Comparison of ENCODE assay signal across 34 mouse cellular contexts in the genomic region with DNA sequence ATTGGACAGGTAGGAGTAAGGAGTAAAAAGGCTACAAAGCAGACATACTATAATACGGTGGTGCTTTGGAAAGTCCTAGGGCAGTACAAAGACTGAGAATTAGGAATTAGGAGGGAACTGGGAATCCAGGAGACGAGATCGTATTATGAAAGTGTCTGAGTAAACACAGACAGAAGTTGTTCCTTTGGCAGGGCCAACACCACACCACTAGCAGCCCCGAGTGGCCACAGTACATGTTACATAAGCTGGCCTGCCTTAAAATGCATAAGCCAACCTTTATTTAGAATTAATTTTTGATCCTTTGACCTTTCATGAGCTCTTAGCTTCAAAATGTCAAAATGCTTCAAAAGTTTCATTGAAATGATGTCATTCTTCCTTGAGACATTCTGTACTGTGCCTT. TPM values are rescaled to one million over a fixed set of nuclear protein-coding genes. Genes with fewer than 3 reads are reported as not detected.
DNase-seq lines count a peak whose midpoint lies in the region; ATAC-seq and TF ChIP-seq lines count a peak whose summit lies in the region.
"Had no signal": no experiment of that assay in that cellular context is flagged by ENCODE, and none has a peak within 500 bp of the region (broad histone marks: within the 10 kb centered on the region; RNA-seq: fewer than 3 reads in every experiment).

No protein-coding gene starts in this region.

- no peak for ATAC-seq in liver, embryonic 12.5 days
- ATAC-seq: forebrain, embryonic 13.5 days; intestine, embryonic 15.5 days; Patski had no signal

- no peaks in the 10 kb centered on the region for H3K36me3 ChIP-seq in liver, adult 2 months (ENCODE audit: control insufficient read depth, insufficient read depth, low read length)
- no peaks in the 10 kb centered on the region for H3K36me3 ChIP-seq in liver, embryonic 12.5 days
- H3K36me3 ChIP-seq: heart, embryonic 10.5 days; heart, embryonic 15.5 days; hindbrain, embryonic 10.5 days; hindbrain, embryonic 15.5 days; intestine, embryonic 15.5 days; limb, embryonic 10.5 days; limb, embryonic 15.5 days; liver, embryonic 15.5 days had no signal

- no peak overlapping the region for H3K4me3 ChIP-seq in liver, adult 2 months (ENCODE audit: insufficient read depth, low read depth, low read length)
- H3K4me3 ChIP-seq in liver, embryonic 12.5 days: no peak overlapping the region
- H3K4me3 ChIP-seq: forebrain, embryonic 13.5 days; heart, embryonic 10.5 days; heart, embryonic 15.5 days; hindbrain, embryonic 10.5 days; hindbrain, embryonic 15.5 days; intestine, embryonic 15.5 days; limb, embryonic 10.5 days; limb, embryonic 15.5 days; liver, embryonic 15.5 days had no signal

- H3K4me1 ChIP-seq in liver, adult 2 months (ENCODE audit: control insufficient read depth, insufficient read depth, low read length): no peaks in the 10 kb centered on the region
- no peaks in the 10 kb centered on the region for H3K4me1 ChIP-seq in liver, embryonic 12.5 days
- H3K4me1 ChIP-seq: hindbrain, embryonic 10.5 days; hindbrain, embryonic 15.5 days; limb, embryonic 10.5 days; limb, embryonic 15.5 days; liver, embryonic 15.5 days had no signal

- H3K9me3 ChIP-seq in liver, embryonic 12.5 days (replicated peaks): no peaks in the 10 kb centered on the region
- H3K9me3 ChIP-seq: forebrain, embryonic 13.5 days; heart, embryonic 10.5 days; heart, embryonic 15.5 days; hindbrain, embryonic 10.5 days; hindbrain, embryonic 15.5 days; intestine, embryonic 15.5 days; limb, embryonic 10.5 days; limb, embryonic 15.5 days; liver, embryonic 15.5 days had no signal

- H3K4me2 ChIP-seq in liver, embryonic 12.5 days: no peak overlapping the region
- H3K4me2 ChIP-seq: forebrain, embryonic 13.5 days; heart, embryonic 15.5 days; hindbrain, embryonic 15.5 days; intestine, embryonic 15.5 days; limb, embryonic 15.5 days; liver, embryonic 15.5 days had no signal

- TF ChIP-seq POLR2A in liver, adult 2 months (IDR thresholded peaks at IDR 0.05; ENCODE audit: extremely low read depth, insufficient read depth, low read length): no peak

- DNase-seq in gastrocnemius, adult 18-20 months (ENCODE audit: low spot score): peak; percentile 30
- no peak for DNase-seq in gastrocnemius, postnatal 4 days (ENCODE audit: low spot score in 2 of 2)
- DNase-seq in liver, adult 2 months (ENCODE audit: extremely low read depth, low read depth, low spot score): peak; percentile 51
- DNase-seq in lung, postnatal 10 days: peak; percentile 19
- no peak for DNase-seq in kidney, adult 9 months
- no peak for DNase-seq in layer of hippocampus, adult 9-10 months (ENCODE audit: low spot score)
- DNase-seq: adrenal gland, postnatal 36 days; cerebellum, adult 18-20 months; cerebellum, postnatal 14 days; kidney, adult 2 months; layer of hippocampus, adult 9-11 months; midbrain, embryonic 14.5 days had no signal

- H3K27ac ChIP-seq in liver, adult 2 months (replicated peaks; ENCODE audit: insufficient read depth, low read depth, low read length): no peak overlapping the region
- no peak overlapping the region for H3K27ac ChIP-seq in liver, embryonic 12.5 days
- H3K27ac ChIP-seq: forebrain, embryonic 13.5 days; heart, embryonic 10.5 days; heart, embryonic 15.5 days; hindbrain, embryonic 10.5 days; hindbrain, embryonic 15.5 days; intestine, embryonic 15.5 days; kidney, postnatal 0 days; limb, embryonic 10.5 days; limb, embryonic 15.5 days; liver, embryonic 15.5 days; macrophage had no signal

- WGBS in liver, adult 2 months: 31% methylated on average over 4 of the region's 4 CpGs
- 59% methylated on average over 4 of the region's 4 CpGs for WGBS in liver, embryonic 12.5 days (ENCODE audit: insufficient replicate concordance)

- H3K79me2 ChIP-seq in liver, adult 2 months (ENCODE audit: control insufficient read depth, insufficient read depth, low read length): no peaks in the 10 kb centered on the region

- H3K27me3 ChIP-seq in liver, adult 2 months (ENCODE audit: control insufficient read depth, insufficient read depth, low read length): no peaks in the 10 kb centered on the region
- H3K27me3 ChIP-seq in liver, embryonic 12.5 days (replicated peaks): no peaks in the 10 kb centered on the region
- H3K27me3 ChIP-seq: forebrain, embryonic 13.5 days; heart, embryonic 15.5 days; hindbrain, embryonic 15.5 days; intestine, embryonic 15.5 days; limb, embryonic 15.5 days; liver, embryonic 15.5 days had no signal

- no peak for TF ChIP-seq CTCF in liver, adult 2 months (IDR thresholded peaks at IDR 0.05; ENCODE audit: low read depth, low read length)

- no peak overlapping the region for H3K9ac ChIP-seq in liver, adult 2 months (ENCODE audit: low read depth, low read length)
- H3K9ac ChIP-seq in liver, embryonic 12.5 days: no peak overlapping the region
- H3K9ac ChIP-seq: forebrain, embryonic 13.5 days; heart, embryonic 15.5 days; hindbrain, embryonic 15.5 days; intestine, embryonic 15.5 days; limb, embryonic 15.5 days; liver, embryonic 15.5 days had no signal

RNA-seq across cellular contexts. Expression of a gene that starts 18.8 kb away (rescaled TPM):
- total RNA-seq in gastrocnemius, adult 18-20 months (2021): 10 to 100 TPM in 1 of 2 experiments, 1 to 10 TPM in 1; 3.7 to 29.0 TPM
- under 1 TPM in 1 of 2 experiments, not detected in 1; 0.29 TPM for total RNA-seq in gastrocnemius, postnatal 4 days (2021)
- not detected in 2 replicates for total RNA-seq in liver, adult 2 months (2014; rRNA removed)
- polyA plus RNA-seq in liver, adult 2 months (2012; rRNA removed): not detected in 2 replicates
- polyA plus RNA-seq in liver, embryonic 12.5 days (2016; fragmentation: Nextera tagmentation; extraction: Ambion mirVana): not detected in 2 replicates
- total RNA-seq: adrenal gland, postnatal 36 days; left cerebral cortex, postnatal 10 days; megakaryocyte-erythroid progenitor cell, adult 5-6 weeks; MEL; monocyte, adult 5-6 weeks had no signal
- polyA plus RNA-seq: cortical plate, adult 2 months; heart, embryonic 10.5 days; heart, embryonic 15.5 days; hindbrain, embryonic 10.5 days; hindbrain, embryonic 15.5 days; intestine, embryonic 15.5 days; kidney, postnatal 0 days; large intestine, adult 2 months; limb, embryonic 10.5 days; limb, embryonic 15.5 days; liver, embryonic 15.5 days; macrophage; midbrain, embryonic 14.5 days; neural tube, embryonic 14.5 days; Patski; small intestine, adult 2 months; stomach, embryonic 14.5 days had no signal

Comparison
In these comparisons a context has a peak if more than half of its experiments do, and no peak if none do; other contexts are left out.
1. DNase-seq: peak in gastrocnemius, adult 18-20 months (single experiment), liver, adult 2 months (single experiment) and lung, postnatal 10 days (single experiment); none in gastrocnemius, postnatal 4 days (0 of 2), kidney, adult 9 months (single experiment) and layer of hippocampus, adult 9-10 months (single experiment).